Mouse (Mus musculus) heart, postnatal 0 days (tissue): Measurements from ENCODE around the gene Cadps.

ENCODE experiments used
- CTCF ChIP-seq: IDR thresholded peaks from 2 replicates; pipeline ENCODE4 v1.5.1; 2016; ENCODE audit warnings: antibody characterized with exemption, control low read depth, low read depth
- EP300 ChIP-seq: IDR thresholded peaks from 2 replicates; pipeline ENCODE4 v1.6.1; 2016; ENCODE audit warnings: antibody characterized with exemption, low read depth

DNA sequence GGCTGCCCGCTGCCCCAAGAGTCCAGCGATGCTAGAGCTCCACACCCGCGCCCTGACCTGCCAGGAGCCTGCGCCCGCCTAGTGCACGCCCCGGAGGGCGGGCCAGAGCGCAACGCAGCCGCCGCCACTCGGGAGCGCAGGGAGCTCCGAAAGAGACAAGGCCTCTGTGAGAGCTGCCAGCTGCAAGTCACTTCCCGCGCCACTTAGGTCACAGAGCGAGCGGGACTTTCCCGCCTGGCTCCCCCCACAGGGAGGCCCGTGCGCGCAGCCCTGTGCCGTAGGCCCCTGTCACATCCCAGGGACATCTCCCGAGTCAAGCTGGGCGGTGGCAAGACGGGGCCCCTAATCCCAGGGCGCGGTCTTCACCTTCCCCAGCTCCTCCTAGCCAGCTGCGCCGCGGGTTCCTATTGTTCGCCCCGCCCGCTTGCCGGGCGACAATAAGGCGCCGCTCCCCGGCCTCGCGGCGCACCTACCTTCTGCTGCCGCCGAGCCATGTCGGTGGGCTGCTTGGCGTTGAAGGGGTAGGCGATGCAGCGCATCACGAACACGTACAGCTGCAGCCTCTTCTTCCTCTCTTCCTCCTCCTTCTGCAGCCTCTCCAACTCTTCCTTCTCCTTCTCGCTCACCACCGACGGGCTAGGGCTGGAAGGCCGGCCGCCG lies 918 bp downstream of the Cadps start:
- TF ChIP-seq CTCF (no peak), EP300 (no peak)
